Mouse (Mus musculus): ENCODE measurements at regions not wholly inside any gene's neighbourhood (a gene's known extent, or its start where the extent isn't known, plus 50 kb on each side); places are given as distances from the start of the nearest gene placed in this dataset.
"Not testable (repeated sequence)": the region's sequence is repeated elsewhere in the genome, so short reads cannot be mapped to it uniquely, and the experiment has no call there.

GRCm38 (mm10) chr2:171985813-171986572 lies 57.3 kb downstream of the Cbln4 start:
- no peak for DNase-seq (ENCODE audit: low spot score in 2 of 2)

GRCm38 (mm10) chr2:171969311-171969905 lies 73.9 kb downstream of the Cbln4 start:
- DNase-seq (ENCODE audit: low spot score in 2 of 2), result peak in 1 of 2 experiments; percentile 39

DNA sequence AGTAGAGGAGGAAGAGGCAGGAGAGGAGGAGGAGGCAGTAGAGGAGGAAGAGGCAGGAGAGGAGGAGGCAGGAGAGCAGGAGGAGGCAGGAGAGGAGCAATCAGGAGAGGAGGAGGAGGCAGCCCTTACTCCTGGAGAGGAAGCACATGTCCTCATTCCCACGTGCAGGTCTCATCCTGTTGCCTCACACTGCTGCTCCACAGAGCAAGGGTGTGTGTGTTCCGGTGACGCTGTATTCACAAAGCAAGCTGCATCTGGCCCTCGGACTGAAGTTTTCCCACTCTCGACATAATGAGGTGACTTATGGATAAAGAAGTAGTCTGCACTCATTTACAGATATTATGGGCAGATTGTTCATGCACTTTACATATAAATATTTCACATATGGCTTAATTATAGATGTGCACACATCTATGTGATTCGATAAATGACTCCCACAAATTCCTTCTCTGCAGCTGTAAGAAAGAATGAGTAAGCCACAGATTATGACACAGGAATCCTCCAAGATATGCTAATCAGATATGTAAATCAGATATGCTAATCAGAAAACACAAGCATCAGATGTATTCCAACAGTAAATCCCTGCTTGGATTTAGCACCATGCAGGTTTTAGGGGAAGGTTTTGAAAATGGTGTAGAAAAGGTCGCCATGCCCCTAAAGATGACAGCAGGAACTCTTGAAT lies 96.6 kb downstream of the Cbln4 start:
- DNase-seq (ENCODE audit: low spot score in 2 of 2), result peak in 1 of 2 experiments; percentile 38

DNA sequence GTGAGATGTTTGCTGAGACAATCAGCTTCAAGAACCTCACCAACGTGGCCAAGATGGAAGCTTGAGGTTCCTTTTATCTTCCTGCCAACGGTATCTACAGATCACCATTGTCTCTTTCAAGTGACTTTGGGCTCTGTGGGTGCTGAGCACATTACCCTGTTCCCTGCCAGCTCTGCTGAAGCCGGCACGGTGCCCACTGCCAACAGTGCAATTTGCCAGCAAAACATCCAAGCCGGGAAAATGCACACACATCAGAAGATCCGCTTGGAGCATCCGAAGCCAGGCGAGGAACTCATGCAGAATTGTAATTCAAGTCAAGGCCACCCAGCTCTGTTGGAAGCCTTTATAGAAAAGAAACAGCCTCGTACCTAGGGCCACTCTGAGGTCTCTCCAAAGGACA lies 100.6 kb downstream of the Cbln4 start:
- no peak for DNase-seq (ENCODE audit: low spot score in 2 of 2)

GRCm38 (mm10) chr2:171935646-171936325 lies 107.5 kb downstream of the Cbln4 start:
- no peak for DNase-seq (ENCODE audit: low spot score in 2 of 2)

GRCm38 (mm10) chr2:171920960-171921359 lies 122.3 kb downstream of the Cbln4 start:
- no peak for DNase-seq (ENCODE audit: low spot score in 2 of 2)

- DNase-seq (ENCODE audit: low spot score in 2 of 2), result no peak
These were observed 156.0 kb downstream of the Cbln4 start for GRCm38 (mm10) chr2:171887306-171887705.

- not testable (repeated sequence) for DNase-seq (ENCODE audit: low spot score in 2 of 2)
These were observed 163.9 kb downstream of the Cbln4 start for GRCm38 (mm10) chr2:171879238-171879960.

DNA sequence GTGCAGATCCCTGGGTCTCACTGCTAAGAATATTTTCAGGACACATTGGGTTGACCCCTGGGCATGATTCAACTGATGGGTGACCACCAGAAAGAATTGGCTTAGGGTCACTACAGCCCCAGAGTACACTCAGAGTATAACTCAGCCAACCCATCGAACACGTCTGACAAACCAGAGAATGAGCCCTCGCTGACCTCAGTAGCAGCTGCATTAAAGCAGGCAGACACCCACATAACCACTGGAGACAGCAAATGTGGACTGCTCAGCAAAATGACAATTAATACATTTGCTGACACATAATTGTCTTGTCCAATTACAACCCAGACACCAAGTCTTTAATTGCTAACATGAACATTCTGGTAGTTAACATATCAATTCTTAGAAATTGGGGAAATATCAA lies 175.7 kb downstream of the Cbln4 start:
- DNase-seq (ENCODE audit: low spot score in 2 of 2), result no peak

- DNase-seq (ENCODE audit: low spot score in 2 of 2), result no peak
These were observed 178.8 kb downstream of the Cbln4 start for GRCm38 (mm10) chr2:171864376-171864965.

DNA sequence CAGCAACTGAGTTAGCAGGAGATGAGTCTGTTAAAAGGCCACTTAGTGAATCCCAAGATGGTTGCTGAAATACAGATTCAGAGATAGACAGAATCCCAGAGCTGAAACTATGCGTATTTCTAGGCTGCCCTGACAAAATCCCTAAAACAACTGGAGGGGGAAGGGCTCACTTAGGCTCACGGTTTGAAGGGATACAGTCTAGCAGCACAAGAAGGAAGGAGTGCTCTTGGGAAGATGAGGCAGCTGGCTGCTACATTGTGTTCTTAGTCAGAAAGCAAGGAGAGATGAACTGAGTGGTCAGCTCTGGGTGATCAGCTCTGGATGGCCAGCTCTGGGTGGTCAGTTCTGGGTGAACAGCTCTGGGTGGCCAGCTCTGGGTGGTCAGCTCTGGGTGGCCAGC lies 180.6 kb downstream of the Cbln4 start:
- DNase-seq (ENCODE audit: low spot score in 2 of 2), result no peak

GRCm38 (mm10) chr2:171858894-171859293 lies 184.4 kb downstream of the Cbln4 start:
- no peak for DNase-seq (ENCODE audit: low spot score in 2 of 2)

- no peak for DNase-seq (ENCODE audit: low spot score in 2 of 2)
These were observed 186.8 kb downstream of the Cbln4 start for GRCm38 (mm10) chr2:171856491-171856890.

GRCm38 (mm10) chr2:171846826-171847492 lies 196.3 kb downstream of the Cbln4 start:
- DNase-seq (ENCODE audit: low spot score in 2 of 2), result no peak

DNA sequence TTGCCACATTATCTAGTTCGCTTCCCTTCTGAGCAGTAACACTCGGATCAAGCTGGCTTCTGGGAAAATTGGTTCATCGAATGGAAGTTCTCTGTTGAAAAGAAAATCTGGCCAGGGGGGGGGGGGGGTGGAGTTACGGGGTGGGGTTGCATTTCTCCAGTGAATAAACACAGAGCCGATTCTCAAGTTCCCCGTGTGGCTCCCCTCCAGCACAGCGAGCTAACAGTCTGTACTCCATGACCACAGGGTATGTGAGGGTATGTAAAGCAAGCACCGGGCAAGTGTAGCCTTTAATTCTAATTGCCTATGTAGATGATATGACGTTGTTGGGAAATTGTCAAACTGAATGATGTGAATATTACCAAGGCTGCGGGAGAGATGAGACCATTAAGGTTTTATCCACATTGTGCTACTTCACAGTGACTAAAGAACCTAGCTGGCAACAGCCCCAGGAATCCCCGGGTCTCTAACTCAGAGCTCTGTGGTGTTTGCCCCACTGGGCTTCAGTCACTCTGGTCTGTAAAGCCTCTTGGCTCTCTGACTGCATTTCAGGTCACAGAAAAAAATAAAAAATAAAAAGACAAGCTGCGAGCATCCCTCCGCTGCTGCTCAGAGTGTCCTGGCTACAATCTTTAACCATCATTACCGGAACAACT lies 203.1 kb downstream of the Cbln4 start:
- no peak for DNase-seq (ENCODE audit: low spot score in 2 of 2)

DNA sequence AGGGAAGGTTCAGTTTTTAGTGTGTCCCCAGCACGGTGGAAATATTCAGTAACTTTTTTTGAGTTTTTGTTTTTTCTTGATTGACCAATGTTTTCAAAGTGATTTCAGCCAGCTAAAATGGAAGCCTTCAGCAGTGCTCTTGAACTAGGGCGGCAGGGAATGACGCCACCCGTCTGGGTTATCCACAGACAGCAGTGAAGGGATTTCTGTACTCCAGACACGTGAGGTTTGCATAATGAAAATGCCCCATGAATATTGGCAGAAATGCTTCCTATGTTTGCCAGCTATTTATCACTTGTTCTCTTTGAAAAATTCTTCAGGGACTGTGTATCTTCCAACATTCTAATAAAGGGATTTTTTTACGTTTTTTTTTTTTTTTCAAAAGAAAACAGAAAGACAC lies 221.1 kb downstream of the Cbln4 start:
- no peak for DNase-seq (ENCODE audit: low spot score in 2 of 2)

DNA sequence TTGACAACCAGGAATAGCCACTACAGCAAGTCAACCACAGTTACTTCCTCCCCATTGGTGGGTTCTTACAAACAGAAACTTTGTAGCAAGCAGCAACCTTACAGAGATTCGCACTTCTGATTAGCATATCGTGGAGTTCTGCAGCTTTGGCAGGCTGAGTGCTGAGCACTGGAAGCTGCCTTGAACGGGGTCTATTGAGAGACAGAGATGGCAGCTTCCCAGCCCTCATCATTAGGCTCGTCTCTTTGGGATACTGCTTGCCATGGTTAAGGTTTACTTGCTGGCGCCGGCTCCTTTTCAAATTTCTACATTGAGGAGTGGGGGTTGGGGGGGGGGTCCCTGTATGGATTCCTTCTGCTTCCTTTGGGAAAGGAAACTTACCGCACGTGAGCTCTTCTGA lies 224.8 kb downstream of the Cbln4 start:
- no peak for DNase-seq (ENCODE audit: low spot score in 2 of 2)

DNA sequence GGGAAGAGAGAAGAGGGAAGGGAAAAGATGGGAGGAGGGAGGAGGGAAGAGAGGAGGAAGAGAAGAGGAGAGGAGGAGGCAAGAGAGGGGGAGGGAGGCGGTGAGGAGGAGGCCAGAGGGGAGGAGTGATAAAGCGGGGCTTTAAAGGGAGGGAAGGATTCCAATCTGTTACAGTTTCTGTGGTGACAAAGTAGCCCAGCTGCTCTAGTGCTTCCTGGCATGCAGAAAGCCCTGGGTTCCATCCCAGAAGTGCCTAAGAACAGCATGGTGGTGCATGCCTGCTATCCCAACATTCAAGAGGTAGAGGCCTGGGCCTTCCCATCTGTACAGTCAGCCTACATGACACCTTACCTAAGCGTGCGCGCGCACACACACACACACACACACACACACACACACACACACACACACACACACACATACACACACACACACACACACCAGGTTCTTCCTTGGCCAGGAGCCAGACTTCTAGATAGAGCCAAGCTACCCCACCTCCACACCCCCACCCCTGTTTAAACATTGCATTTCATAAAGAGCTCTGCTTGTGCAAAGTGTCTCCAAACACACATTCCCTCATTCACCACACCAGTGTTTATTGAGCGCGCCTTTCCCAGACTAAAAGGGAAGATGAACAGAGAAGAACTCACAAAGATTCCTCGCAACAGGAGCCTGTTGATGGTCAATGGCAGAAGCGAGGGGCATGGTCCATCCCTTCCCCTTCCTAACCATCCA lies 226.4 kb downstream of the Cbln4 start:
- DNase-seq (ENCODE audit: low spot score in 2 of 2), result no peak

- DNase-seq (ENCODE audit: low spot score in 2 of 2), result no peak
These were observed 230.6 kb downstream of the Cbln4 start for GRCm38 (mm10) chr2:171812701-171813100.
